Mouse (Mus musculus) small intestine, adult 2 months (tissue): Measurements from ENCODE around the gene Eif2s2.

Experiments used
- CTCF ChIP-seq: fragments of 200-500 bp; IDR thresholded peaks from 2 replicates; pipeline ENCODE4 v1.5.1; 2012; ENCODE audit warnings: low read depth, mild to moderate bottlenecking, control low read depth, inconsistent platforms, low read length, moderate library complexity, mixed read lengths; ENCODE audit not compliant: insufficient replicate concordance, insufficient read length; ENCODE audit errors: extremely low read depth
- POLR2A ChIP-seq: fragments of 200-500 bp; IDR thresholded peaks from 2 replicates; pipeline ENCODE4 v1.6.1; 2012; ENCODE audit warnings: low read depth, mild to moderate bottlenecking, control low read depth, inconsistent platforms, low read length, moderate library complexity

- no peak for TF ChIP-seq CTCF
- TF ChIP-seq POLR2A = no peak
Observed at GRCm38 (mm10) chr2:154909789-154910188, 17.1 kb upstream of the Eif2s2 start.
